Mouse (Mus musculus): Measurements from ENCODE around the gene Rnf150. TPM values are rescaled to one million over a fixed set of nuclear protein-coding genes. Genes with fewer than 3 reads are reported as not detected.

The Rnf150 gene
- total RNA-seq, 1 experiment: 0.09 TPM

DNA sequence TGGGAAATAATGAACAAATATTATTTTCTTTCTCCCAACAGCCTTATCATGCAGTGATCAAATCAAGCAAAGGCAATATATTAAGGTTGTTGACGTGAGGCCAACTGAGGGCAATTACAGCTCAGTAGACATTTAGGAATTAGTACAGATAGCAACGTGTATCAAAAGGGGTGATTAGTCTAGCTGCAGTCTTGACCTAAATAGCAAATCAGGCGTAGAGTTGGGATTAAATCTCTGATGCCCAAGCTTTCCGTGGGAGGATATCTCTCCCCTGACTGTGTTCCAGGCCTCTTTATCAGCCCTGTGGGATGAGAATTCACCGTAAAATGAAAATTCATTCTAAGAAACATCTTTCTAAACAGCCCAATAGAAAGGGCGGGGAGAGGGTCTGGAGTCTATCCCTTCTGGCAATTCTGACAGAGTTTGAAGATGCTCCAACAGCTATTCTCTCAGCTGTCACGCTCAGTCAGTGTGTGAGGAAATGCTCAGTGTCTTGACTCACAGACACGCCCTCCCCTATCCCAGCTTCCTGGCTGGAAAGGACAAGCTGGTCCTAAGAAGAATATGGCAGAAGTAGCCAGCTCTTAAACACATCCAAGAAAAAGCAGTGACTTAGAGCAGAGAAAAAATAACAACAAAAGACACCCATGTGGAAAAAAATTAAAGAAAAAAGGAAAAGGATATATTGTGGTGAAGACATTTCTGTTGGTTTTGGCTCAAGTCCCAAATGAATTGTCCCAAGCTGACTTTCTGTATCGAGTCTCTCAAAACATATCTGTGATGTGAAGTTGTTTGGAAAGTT lies 4.4 kb upstream of the Rnf150 start:
- in situ Hi-C loops (cut with MboI; ENCODE audit: low sequenced_read_pairs in 2 of 2, unreplicated experiment in 2 of 2): no loop called here
- H3K9ac ChIP-seq (ENCODE audit: insufficient read depth, low read depth, low read length, poor library complexity, severe bottlenecking): no peak overlapping the region
- H3K4me3 ChIP-seq (ENCODE audit: insufficient read depth in 1 of 2, low read depth in 1 of 2, low read length in 2 of 2, poor library complexity in 1 of 2, severe bottlenecking in 1 of 2): no peak overlapping the region
- no peak overlapping the region for H3K27ac ChIP-seq (ENCODE audit: insufficient read depth, low read depth, low read length, poor library complexity, severe bottlenecking)
- H3K9me3 ChIP-seq (ENCODE audit: control insufficient read depth, insufficient read depth, low read depth, low read length): no peaks in the 10 kb centered on the region
- no peak for DNase-seq (ENCODE audit: low read depth, low spot score)
- TF ChIP-seq ZC3H11A (IDR thresholded peaks at IDR 0.05; ENCODE audit: borderline replicate concordance, low read depth, low read length): no peak
- TF ChIP-seq CHD2 (IDR thresholded peaks at IDR 0.05; ENCODE audit: low read depth, low read length): no peak
- TF ChIP-seq MAFK (IDR thresholded peaks at IDR 0.05; ENCODE audit: insufficient read depth, low read depth, low read length): no peak
- no peak for TF ChIP-seq ZNF384 (IDR thresholded peaks at IDR 0.05; ENCODE audit: low read depth, low read length)
- TF ChIP-seq HCFC1 (IDR thresholded peaks at IDR 0.05; ENCODE audit: borderline replicate concordance, insufficient read depth, low read length): no peak
- no peaks in the 10 kb centered on the region for H3K4me1 ChIP-seq (ENCODE audit: control insufficient read depth in 2 of 2, insufficient read depth in 2 of 2, low read length in 2 of 2, poor library complexity in 1 of 2)
- no peaks in the 10 kb centered on the region for H3K36me3 ChIP-seq (ENCODE audit: control insufficient read depth, insufficient read depth, low read length, poor library complexity, severe bottlenecking)

DNA sequence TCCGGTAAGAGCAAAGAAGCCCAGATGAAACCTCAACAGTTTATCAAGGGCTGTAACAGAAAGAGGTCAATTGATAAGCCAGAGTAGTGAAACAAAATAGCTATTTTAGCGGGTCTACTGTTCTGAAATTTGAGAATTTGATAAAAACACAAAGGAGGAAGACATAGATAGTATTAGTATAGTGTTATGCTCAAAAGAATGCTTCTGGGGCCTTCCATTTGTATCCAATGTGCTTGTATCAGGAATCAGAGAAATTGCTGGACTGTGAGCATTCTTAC lies 3.9 kb upstream of the Rnf150 start:
- no peaks in the 10 kb centered on the region for H3K9me3 ChIP-seq (ENCODE audit: control insufficient read depth, insufficient read depth, low read depth, low read length)
- H3K36me3 ChIP-seq (ENCODE audit: control insufficient read depth, insufficient read depth, low read length, poor library complexity, severe bottlenecking): no peaks in the 10 kb centered on the region
- H3K27ac ChIP-seq (ENCODE audit: insufficient read depth, low read depth, low read length, poor library complexity, severe bottlenecking): no peak overlapping the region
- in situ Hi-C loops (cut with MboI; ENCODE audit: low sequenced_read_pairs in 2 of 2, unreplicated experiment in 2 of 2): no loop called here
- no peaks in the 10 kb centered on the region for H3K4me1 ChIP-seq (ENCODE audit: control insufficient read depth in 2 of 2, insufficient read depth in 2 of 2, low read length in 2 of 2, poor library complexity in 1 of 2)
- no peak for DNase-seq (ENCODE audit: low read depth, low spot score)
- TF ChIP-seq ZC3H11A (IDR thresholded peaks at IDR 0.05; ENCODE audit: borderline replicate concordance, low read depth, low read length): no peak
- TF ChIP-seq HCFC1 (IDR thresholded peaks at IDR 0.05; ENCODE audit: borderline replicate concordance, insufficient read depth, low read length): no peak
- no peak for TF ChIP-seq ZNF384 (IDR thresholded peaks at IDR 0.05; ENCODE audit: low read depth, low read length)
- no peak for TF ChIP-seq MAFK (IDR thresholded peaks at IDR 0.05; ENCODE audit: insufficient read depth, low read depth, low read length)
- TF ChIP-seq CHD2 (IDR thresholded peaks at IDR 0.05; ENCODE audit: low read depth, low read length): no peak
- H3K9ac ChIP-seq (ENCODE audit: insufficient read depth, low read depth, low read length, poor library complexity, severe bottlenecking): no peak overlapping the region
- no peak overlapping the region for H3K4me3 ChIP-seq (ENCODE audit: insufficient read depth in 1 of 2, low read depth in 1 of 2, low read length in 2 of 2, poor library complexity in 1 of 2, severe bottlenecking in 1 of 2)

DNA sequence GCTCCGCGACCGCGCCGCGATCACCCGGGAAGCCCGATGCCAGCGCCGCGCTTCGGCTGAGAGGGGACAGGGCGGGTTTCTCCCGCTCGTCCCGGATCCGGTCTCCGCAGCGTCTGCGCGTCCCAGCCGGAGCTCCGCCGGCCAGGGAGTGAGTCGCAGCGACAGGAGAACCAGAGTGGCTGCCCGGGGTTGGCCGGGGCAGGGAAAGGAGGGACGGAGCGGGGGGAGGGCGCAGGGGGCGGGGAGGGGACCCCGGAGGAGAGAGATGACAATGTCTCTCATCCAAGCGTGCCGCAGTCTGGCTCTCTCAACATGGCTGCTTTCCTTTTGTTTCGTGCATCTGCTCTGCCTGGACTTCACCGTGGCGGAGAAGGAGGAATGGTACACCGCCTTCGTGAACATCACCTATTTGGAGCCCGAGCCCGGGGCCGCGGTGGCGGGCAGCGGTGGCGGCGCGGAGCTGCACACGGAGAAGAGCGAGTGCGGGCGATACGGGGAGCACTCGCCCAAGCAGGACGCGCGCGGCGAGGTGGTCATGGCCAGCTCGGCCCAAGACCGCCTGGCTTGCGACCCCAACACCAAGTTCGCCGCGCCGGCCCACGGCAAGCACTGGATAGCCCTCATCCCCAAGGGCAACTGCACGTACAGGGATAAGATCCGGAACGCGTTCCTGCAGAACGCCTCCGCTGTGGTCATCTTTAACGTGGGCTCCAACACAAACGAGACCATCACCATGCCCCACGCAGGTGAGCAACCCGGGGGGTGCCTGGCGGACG lies 777 bp downstream of the Rnf150 start:
- no peaks in the 10 kb centered on the region for H3K9me3 ChIP-seq (ENCODE audit: control insufficient read depth, insufficient read depth, low read depth, low read length)
- DNase-seq (ENCODE audit: low read depth, low spot score): peak; percentile 30
- in situ Hi-C loops (cut with MboI; ENCODE audit: low sequenced_read_pairs in 2 of 2, unreplicated experiment in 2 of 2): loop anchor here (5.0 to 10.0 kb wide), 2 partner anchors 221 to 223 kb away; no protein-coding TSS in a partner anchor
- H3K27ac ChIP-seq (ENCODE audit: insufficient read depth, low read depth, low read length, poor library complexity, severe bottlenecking): no peak overlapping the region
- H3K9ac ChIP-seq (ENCODE audit: insufficient read depth, low read depth, low read length, poor library complexity, severe bottlenecking): peak overlapping the region; percentile 70
- peak overlapping the region; percentile 65 to 81 for H3K4me3 ChIP-seq (ENCODE audit: insufficient read depth in 1 of 2, low read depth in 1 of 2, low read length in 2 of 2, poor library complexity in 1 of 2, severe bottlenecking in 1 of 2)
- H3K4me1 ChIP-seq (ENCODE audit: control insufficient read depth in 2 of 2, insufficient read depth in 2 of 2, low read length in 2 of 2, poor library complexity in 1 of 2): no peaks in the 10 kb centered on the region
- H3K36me3 ChIP-seq (ENCODE audit: control insufficient read depth, insufficient read depth, low read length, poor library complexity, severe bottlenecking): no peaks in the 10 kb centered on the region
- no peak for TF ChIP-seq CHD2 (IDR thresholded peaks at IDR 0.05; ENCODE audit: low read depth, low read length)
- TF ChIP-seq MAFK (IDR thresholded peaks at IDR 0.05; ENCODE audit: insufficient read depth, low read depth, low read length): no peak
- TF ChIP-seq ZC3H11A (IDR thresholded peaks at IDR 0.05; ENCODE audit: borderline replicate concordance, low read depth, low read length): no peak
- no peak for TF ChIP-seq HCFC1 (IDR thresholded peaks at IDR 0.05; ENCODE audit: borderline replicate concordance, insufficient read depth, low read length)
- TF ChIP-seq ZNF384 (IDR thresholded peaks at IDR 0.05; ENCODE audit: low read depth, low read length): no peak

DNA sequence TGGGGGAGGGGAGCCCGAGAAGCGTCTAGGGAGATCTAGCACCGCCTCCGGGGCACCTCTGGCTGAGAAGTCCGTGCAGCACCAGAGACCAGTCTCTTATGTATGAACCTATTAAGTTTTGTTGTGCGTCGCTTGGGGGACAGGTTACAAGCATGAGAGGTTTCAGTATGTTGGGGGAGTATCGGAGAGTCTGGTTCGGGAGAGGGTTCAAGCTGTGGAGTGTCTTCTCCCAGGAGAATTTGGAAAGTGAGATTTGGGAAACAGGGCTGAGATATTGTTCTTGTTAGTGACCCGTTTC lies 1.3 kb downstream of the Rnf150 start:
- in situ Hi-C loops (cut with MboI; ENCODE audit: low sequenced_read_pairs in 2 of 2, unreplicated experiment in 2 of 2): loop anchor here (5.0 to 10.0 kb wide), 2 partner anchors 220 to 223 kb away; no protein-coding TSS in a partner anchor
- no peak overlapping the region for H3K27ac ChIP-seq (ENCODE audit: insufficient read depth, low read depth, low read length, poor library complexity, severe bottlenecking)

More for the DNA sequence above, 1.3 kb downstream of the Rnf150 start:
- Histone ChIP-seq H3K9me3 (ENCODE audit: control insufficient read depth, insufficient read depth, low read depth, low read length) (no peaks in the 10 kb centered on the region), H3K9ac (ENCODE audit: insufficient read depth, low read depth, low read length, poor library complexity, severe bottlenecking) (peak overlapping the region; percentile 42; the same call in 1 of the 2 replicates), H3K4me1 (ENCODE audit: control insufficient read depth in 2 of 2, insufficient read depth in 2 of 2, low read length in 2 of 2, poor library complexity in 1 of 2) (no peaks in the 10 kb centered on the region), H3K36me3 (ENCODE audit: control insufficient read depth, insufficient read depth, low read length, poor library complexity, severe bottlenecking) (no peaks in the 10 kb centered on the region), H3K4me3 (ENCODE audit: insufficient read depth in 1 of 2, low read depth in 1 of 2, low read length in 2 of 2, poor library complexity in 1 of 2, severe bottlenecking in 1 of 2) (peak overlapping the region; percentile 65 to 81)
- TF ChIP-seq MAFK (IDR thresholded peaks at IDR 0.05; ENCODE audit: insufficient read depth, low read depth, low read length) (no peak), HCFC1 (IDR thresholded peaks at IDR 0.05; ENCODE audit: borderline replicate concordance, insufficient read depth, low read length) (no peak), CHD2 (IDR thresholded peaks at IDR 0.05; ENCODE audit: low read depth, low read length) (no peak), ZNF384 (IDR thresholded peaks at IDR 0.05; ENCODE audit: low read depth, low read length) (no peak), ZC3H11A (IDR thresholded peaks at IDR 0.05; ENCODE audit: borderline replicate concordance, low read depth, low read length) (no peak)
- no peak for DNase-seq (ENCODE audit: low read depth, low spot score)
